Mouse (Mus musculus): ENCODE measurements at regions not wholly inside any gene's neighbourhood (a gene's known extent, or its start where the extent isn't known, plus 50 kb on each side); places are given as distances from the start of the nearest gene placed in this dataset.
A peak's percentile ranks its signal among the peaks of the same experiment; 100 is the strongest.
"Not testable (repeated sequence)": the region's sequence is repeated elsewhere in the genome, so short reads cannot be mapped to it uniquely, and the experiment has no call there.

DNA sequence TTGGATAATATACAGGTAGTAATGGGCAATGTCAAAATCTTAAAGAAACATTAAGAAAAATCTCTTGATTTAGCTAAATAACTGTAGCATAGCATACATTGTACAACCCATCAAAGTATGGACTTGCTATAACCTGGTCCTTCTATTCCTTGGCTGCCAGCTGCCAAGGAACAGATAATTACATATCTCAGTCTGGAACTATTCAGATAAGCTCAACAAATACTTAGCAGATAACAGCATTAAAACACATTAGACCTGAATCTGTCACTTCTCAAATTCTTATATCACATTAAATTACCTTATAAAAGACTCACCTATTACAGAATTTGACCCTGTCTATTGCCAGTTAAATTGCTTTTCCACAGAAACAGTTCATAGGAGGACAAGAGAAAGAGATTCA lies 496.2 kb upstream of the Nrxn1 start:
- DNase-seq (ENCODE audit: low spot score): no peak
- H3K4me1 ChIP-seq (replicated peaks; ENCODE audit: insufficient read depth, low read length): no peaks in the 10 kb centered on the region

DNA sequence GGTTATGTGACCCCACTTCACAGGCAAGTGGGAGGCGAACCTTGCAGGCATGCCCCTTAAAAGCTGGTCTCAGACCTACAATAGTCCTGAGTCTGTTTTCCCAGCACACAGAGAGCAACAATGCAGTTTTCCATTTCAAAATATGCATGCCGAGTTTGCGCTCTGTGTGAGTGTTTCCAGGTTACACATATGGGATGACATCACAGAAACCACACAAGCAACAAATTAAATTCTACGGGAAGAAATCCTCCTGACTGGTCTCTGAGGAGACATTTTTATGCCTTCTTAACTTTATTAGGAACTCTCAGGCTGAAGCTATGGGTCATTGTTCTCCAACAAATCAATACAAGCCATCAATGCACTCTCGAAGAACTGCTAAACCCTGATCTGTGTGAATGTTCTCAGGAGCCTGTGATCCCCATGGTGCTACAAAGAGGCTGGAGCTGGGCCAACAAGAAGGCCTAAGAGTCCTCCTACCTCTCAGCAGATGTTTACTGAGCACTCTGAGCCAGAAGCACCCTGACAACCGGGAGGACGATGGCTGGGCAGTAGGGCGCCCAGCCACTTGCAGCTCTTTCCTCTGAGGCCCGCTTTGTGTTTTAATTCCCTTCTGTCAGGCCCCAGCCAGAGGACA lies 458.3 kb upstream of the Nrxn1 start:
- not testable (repeated sequence) for ATAC-seq (replicated peaks; ENCODE audit: low FRiP score, low read depth); H3K27me3 ChIP-seq (ENCODE audit: insufficient read depth, low read length); H3K9ac ChIP-seq (ENCODE audit: low read depth, low read length); H3K9me3 ChIP-seq (replicated peaks; ENCODE audit: low read length); H3K36me3 ChIP-seq (ENCODE audit: insufficient read depth, low read length); DNase-seq (ENCODE audit: low spot score); H3K4me2 ChIP-seq (ENCODE audit: low read length); H3K4me3 ChIP-seq (replicated peaks; ENCODE audit: low read depth, low read length); H3K27ac ChIP-seq; H3K4me1 ChIP-seq (replicated peaks; ENCODE audit: insufficient read depth, low read length)
- WGBS: 69% methylated on average over 5 of the region's 9 CpGs

More for the DNA sequence above, 496.2 kb upstream of the Nrxn1 start:
- no peaks in the 10 kb centered on the region for H3K36me3 ChIP-seq (ENCODE audit: insufficient read depth, low read length)
- no peak overlapping the region for H3K4me2 ChIP-seq (ENCODE audit: low read length)
- no peak for TF ChIP-seq CTCF (IDR thresholded peaks at IDR 0.05; ENCODE audit: low read depth)
- H3K9ac ChIP-seq (ENCODE audit: low read depth, low read length): no peak overlapping the region
- no peak for ATAC-seq (replicated peaks; ENCODE audit: low FRiP score, low read depth)
- H3K27me3 ChIP-seq (ENCODE audit: insufficient read depth, low read length): no peaks in the 10 kb centered on the region
- no peak overlapping the region for H3K4me3 ChIP-seq (replicated peaks; ENCODE audit: low read depth, low read length)
- H3K9me3 ChIP-seq (replicated peaks; ENCODE audit: low read length): no peaks in the 10 kb centered on the region
- H3K27ac ChIP-seq: no peak overlapping the region

DNA sequence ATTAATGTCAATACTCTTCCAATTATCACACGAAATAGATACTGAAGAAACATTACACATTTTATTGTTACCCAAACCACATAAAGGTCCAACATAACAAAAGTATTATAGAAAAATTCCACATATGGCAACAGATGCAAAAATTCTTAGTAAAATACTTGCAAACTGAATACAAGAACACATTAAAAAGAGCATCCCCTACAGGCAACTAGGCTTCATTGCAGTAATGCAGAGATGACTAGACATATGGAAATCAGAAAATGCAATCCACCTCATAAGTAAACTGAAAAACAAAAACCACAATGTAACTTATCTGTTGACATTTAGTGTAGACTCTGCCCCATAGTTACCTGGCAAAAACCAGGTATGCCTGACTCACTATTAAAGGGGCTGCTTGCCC lies 438.6 kb upstream of the Nrxn1 start:
- H3K27ac ChIP-seq: no peak overlapping the region

DNA sequence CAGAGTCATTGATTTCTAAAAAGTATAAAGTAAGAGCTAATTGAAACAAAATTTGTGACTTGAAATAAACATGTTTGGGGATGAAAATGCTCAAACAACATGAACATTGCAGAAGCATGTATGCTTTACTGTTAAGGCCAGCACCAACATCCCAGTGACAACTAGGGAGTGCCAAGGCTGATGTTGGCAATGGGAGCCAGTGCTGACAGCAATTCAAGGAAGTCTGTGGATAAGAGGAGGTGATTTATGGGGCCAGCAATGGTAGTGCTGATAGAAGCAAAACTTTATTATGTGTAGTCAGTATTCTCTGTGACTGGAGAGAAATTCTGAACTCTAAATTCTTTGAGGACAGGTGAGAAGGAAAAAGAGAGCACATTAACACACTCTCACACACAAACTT lies 424.4 kb upstream of the Nrxn1 start:
- Histone ChIP-seq H3K36me3 (ENCODE audit: insufficient read depth, low read length) (no peaks in the 10 kb centered on the region), H3K9me3 (replicated peaks; ENCODE audit: low read length) (no peaks in the 10 kb centered on the region), H3K27ac (no peak overlapping the region), H3K27me3 (ENCODE audit: insufficient read depth, low read length) (no peaks in the 10 kb centered on the region), H3K9ac (ENCODE audit: low read depth, low read length) (no peak overlapping the region), H3K4me2 (ENCODE audit: low read length) (no peak overlapping the region), H3K4me1 (replicated peaks; ENCODE audit: insufficient read depth, low read length) (no peaks in the 10 kb centered on the region), H3K4me3 (replicated peaks; ENCODE audit: low read depth, low read length) (no peak overlapping the region)
- peak; percentile 6 for DNase-seq (ENCODE audit: low spot score)
- ATAC-seq (replicated peaks; ENCODE audit: low FRiP score, low read depth): no peak
- TF ChIP-seq CTCF (IDR thresholded peaks at IDR 0.05; ENCODE audit: low read depth): no peak

More for the DNA sequence above, 438.6 kb upstream of the Nrxn1 start:
- no peak overlapping the region for H3K4me3 ChIP-seq (replicated peaks; ENCODE audit: low read depth, low read length)
- no peak for TF ChIP-seq CTCF (IDR thresholded peaks at IDR 0.05; ENCODE audit: low read depth)
- no peaks in the 10 kb centered on the region for H3K9me3 ChIP-seq (replicated peaks; ENCODE audit: low read length)
- DNase-seq (ENCODE audit: low spot score): no peak
- 75% methylated on average over 1 of the region's 1 CpGs for WGBS
- no peak for ATAC-seq (replicated peaks; ENCODE audit: low FRiP score, low read depth)
- H3K27me3 ChIP-seq (ENCODE audit: insufficient read depth, low read length): no peaks in the 10 kb centered on the region
- H3K9ac ChIP-seq (ENCODE audit: low read depth, low read length): no peak overlapping the region
- no peaks in the 10 kb centered on the region for H3K36me3 ChIP-seq (ENCODE audit: insufficient read depth, low read length)
- no peak overlapping the region for H3K4me2 ChIP-seq (ENCODE audit: low read length)
- H3K4me1 ChIP-seq (replicated peaks; ENCODE audit: insufficient read depth, low read length): no peaks in the 10 kb centered on the region

Measured in kidney, postnatal 0 days (tissue).